Mouse (Mus musculus): Measurements from ENCODE around the gene Etfb. TPM values are rescaled to one million over a fixed set of nuclear protein-coding genes. Genes with fewer than 3 reads are reported as not detected.

Gene Etfb
- polyA plus RNA-seq, 1 experiment, result 79.7 TPM

DNA sequence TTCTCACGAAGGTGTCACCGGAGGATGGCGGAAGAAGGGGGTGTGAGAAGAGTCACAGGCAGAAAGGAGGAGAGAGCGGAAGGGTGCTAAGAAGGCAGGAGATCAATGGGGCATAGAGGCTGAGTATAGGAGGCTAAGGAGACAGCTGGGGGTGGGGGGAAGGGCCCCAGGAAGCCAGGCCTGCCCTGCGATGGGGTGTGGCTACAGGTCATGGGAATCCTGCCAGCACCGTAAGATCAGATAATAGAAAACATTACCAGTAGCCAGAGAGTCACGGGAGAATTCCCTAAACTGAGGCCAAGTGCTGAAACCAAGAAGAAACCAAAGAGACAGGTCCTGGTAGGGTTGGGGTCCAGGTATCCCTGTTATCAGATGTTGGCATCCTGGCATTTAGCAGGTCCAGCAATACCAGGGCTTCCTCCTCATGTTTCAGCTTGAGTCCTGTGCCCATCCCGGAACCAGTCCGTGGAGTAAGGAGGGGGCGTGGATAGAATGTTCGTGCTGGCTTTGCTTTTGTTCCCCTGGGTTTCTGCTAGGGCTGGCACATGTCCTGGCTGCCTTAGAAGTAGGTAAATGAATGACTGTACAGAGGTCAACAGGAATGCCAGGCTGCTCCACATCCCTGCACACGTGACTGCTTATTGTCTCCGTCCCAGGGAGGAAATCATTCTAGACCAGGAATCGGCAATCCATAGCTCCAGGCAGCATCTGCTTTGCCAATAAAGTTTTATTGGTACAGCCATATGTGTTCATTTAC is 9.9 kb downstream of the Etfb start:
- Histone ChIP-seq H3K4me3 (ENCODE audit: control insufficient read depth, insufficient read depth, low read length) (no peak overlapping the region), H3K27ac (ENCODE audit: control insufficient read depth, insufficient read depth, low read length) (no peak overlapping the region), H3K4me1 (replicated peaks; ENCODE audit: control insufficient read depth, insufficient read depth, low read length) (no peaks in the 10 kb centered on the region), H3K36me3 (ENCODE audit: control insufficient read depth, insufficient read depth, low read length) (no peaks in the 10 kb centered on the region), H3K27me3 (ENCODE audit: control insufficient read depth, insufficient read depth, low read length) (no peaks in the 10 kb centered on the region)
- TF ChIP-seq CTCF (IDR thresholded peaks at IDR 0.05; ENCODE audit: borderline replicate concordance, control insufficient read depth, extremely low read depth, insufficient read depth, low read length, poor library complexity), result no peak
- DNase-seq, result no peak
- WGBS, result 86% methylated on average over 14 of the region's 14 CpGs

DNA sequence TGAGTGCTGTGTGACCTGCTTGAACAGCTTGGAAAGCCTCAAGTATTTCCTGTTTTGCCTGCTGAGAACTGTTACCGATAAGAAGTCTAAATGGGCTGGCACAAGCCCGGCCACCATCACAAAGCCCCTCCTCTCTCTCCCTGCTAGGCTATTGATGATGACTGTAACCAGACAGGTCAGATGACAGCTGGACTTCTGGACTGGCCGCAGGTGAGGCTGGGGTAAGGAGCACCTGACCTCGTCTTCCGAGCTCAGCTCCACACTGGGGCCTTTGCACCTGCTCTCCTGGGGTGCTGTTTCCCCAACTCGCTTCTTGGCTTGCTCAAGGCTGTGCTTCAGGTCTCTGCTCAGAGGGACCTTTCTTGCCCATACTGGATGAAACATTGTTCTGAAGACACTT is 10.5 kb downstream of the Etfb start:
- DNase-seq, result no peak
- no peaks in the 10 kb centered on the region for H3K4me1 ChIP-seq (replicated peaks; ENCODE audit: control insufficient read depth, insufficient read depth, low read length)
- no peak overlapping the region for H3K27ac ChIP-seq (ENCODE audit: control insufficient read depth, insufficient read depth, low read length)
- H3K27me3 ChIP-seq (ENCODE audit: control insufficient read depth, insufficient read depth, low read length), result no peaks in the 10 kb centered on the region
- TF ChIP-seq POLR2A (IDR thresholded peaks at IDR 0.05; ENCODE audit: control insufficient read depth, extremely low read depth, insufficient read depth, low read length, poor library complexity) (no peak), CTCF (IDR thresholded peaks at IDR 0.05; ENCODE audit: borderline replicate concordance, control insufficient read depth, extremely low read depth, insufficient read depth, low read length, poor library complexity) (no peak)
- WGBS, result 89% methylated on average over 6 of the region's 6 CpGs
- H3K4me3 ChIP-seq (ENCODE audit: control insufficient read depth, insufficient read depth, low read length), result no peak overlapping the region
- H3K36me3 ChIP-seq (ENCODE audit: control insufficient read depth, insufficient read depth, low read length), result no peaks in the 10 kb centered on the region

GRCm38 (mm10) chr7:43462851-43463250 is 19.0 kb downstream of the Etfb start, which contains the start of gene Vsig10l:
Gene Vsig10l (plus strand): TSS chr7:43463151.
- H3K27me3 ChIP-seq (ENCODE audit: control insufficient read depth, insufficient read depth, low read length), result no peaks in the 10 kb centered on the region; the same call in 1 of the 2 replicates
- H3K36me3 ChIP-seq (ENCODE audit: control insufficient read depth, insufficient read depth, low read length), result no peaks in the 10 kb centered on the region
- no peak within 1 kb of the TSS for H3K27ac ChIP-seq (ENCODE audit: control insufficient read depth, insufficient read depth, low read length)
- 88% methylated on average over 4 of the region's 4 CpGs for WGBS
- H3K4me1 ChIP-seq (replicated peaks; ENCODE audit: control insufficient read depth, insufficient read depth, low read length), result peaks cover 19% of the 10 kb centered on the region
- no peak for TF ChIP-seq CTCF (IDR thresholded peaks at IDR 0.05; ENCODE audit: borderline replicate concordance, control insufficient read depth, extremely low read depth, insufficient read depth, low read length, poor library complexity)
- TF ChIP-seq POLR2A (IDR thresholded peaks at IDR 0.05; ENCODE audit: control insufficient read depth, extremely low read depth, insufficient read depth, low read length, poor library complexity), result no peak
- H3K4me3 ChIP-seq (ENCODE audit: control insufficient read depth, insufficient read depth, low read length), result no peak within 1 kb of the TSS
- DNase-seq, result no peak

GRCm38 (mm10) chr7:43463976-43464375 is 20.1 kb downstream of the Etfb start:
- no peak for TF ChIP-seq POLR2A (IDR thresholded peaks at IDR 0.05; ENCODE audit: control insufficient read depth, extremely low read depth, insufficient read depth, low read length, poor library complexity)
- no peak for TF ChIP-seq CTCF (IDR thresholded peaks at IDR 0.05; ENCODE audit: borderline replicate concordance, control insufficient read depth, extremely low read depth, insufficient read depth, low read length, poor library complexity)
- H3K27me3 ChIP-seq (ENCODE audit: control insufficient read depth, insufficient read depth, low read length), result no peaks in the 10 kb centered on the region; the same call in 1 of the 2 replicates
- H3K27ac ChIP-seq (ENCODE audit: control insufficient read depth, insufficient read depth, low read length), result no peak overlapping the region
- no peak overlapping the region for H3K4me3 ChIP-seq (ENCODE audit: control insufficient read depth, insufficient read depth, low read length)
- WGBS, result 93% methylated on average over 7 of the region's 7 CpGs
- DNase-seq, result no peak
- H3K4me1 ChIP-seq (replicated peaks; ENCODE audit: control insufficient read depth, insufficient read depth, low read length), result peaks cover 19% of the 10 kb centered on the region
- H3K36me3 ChIP-seq (ENCODE audit: control insufficient read depth, insufficient read depth, low read length), result no peaks in the 10 kb centered on the region

DNA sequence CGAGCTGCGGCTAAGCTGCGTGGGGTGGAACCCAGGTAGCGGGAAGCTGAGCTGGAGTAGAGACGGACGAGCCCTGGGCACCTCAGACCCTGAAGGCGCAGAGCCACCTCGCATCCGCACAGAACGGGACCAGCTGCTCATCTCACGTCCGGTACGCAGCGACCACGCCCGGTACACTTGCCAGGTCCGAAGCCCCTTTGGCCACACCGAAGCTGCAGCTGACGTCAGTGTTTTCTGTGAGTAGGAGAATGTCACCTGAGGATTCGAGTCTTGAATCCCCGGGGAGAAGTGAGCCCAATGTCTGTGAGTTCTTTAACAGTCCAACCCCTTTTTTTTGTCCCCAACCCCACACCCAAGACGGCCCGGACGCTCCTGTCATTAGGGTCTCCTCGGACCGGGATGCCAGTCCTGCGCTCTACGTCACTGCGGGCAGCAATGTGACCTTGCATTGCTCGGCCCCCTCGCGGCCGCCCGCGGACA is 21.0 kb downstream of the Etfb start:
- WGBS, result 11% methylated on average over 35 of the region's 35 CpGs
- DNase-seq, result no peak
- no peaks in the 10 kb centered on the region for H3K36me3 ChIP-seq (ENCODE audit: control insufficient read depth, insufficient read depth, low read length)

GRCm38 (mm10) chr7:43465344-43466098 is 21.6 kb downstream of the Etfb start:
- Histone ChIP-seq H3K36me3 (ENCODE audit: control insufficient read depth, insufficient read depth, low read length) (no peaks in the 10 kb centered on the region), H3K27ac (ENCODE audit: control insufficient read depth, insufficient read depth, low read length) (no peak overlapping the region), H3K4me1 (replicated peaks; ENCODE audit: control insufficient read depth, insufficient read depth, low read length) (peaks cover 19% of the 10 kb centered on the region), H3K4me3 (ENCODE audit: control insufficient read depth, insufficient read depth, low read length) (peak overlapping the region; percentile 43), H3K27me3 (ENCODE audit: control insufficient read depth, insufficient read depth, low read length) (no peaks in the 10 kb centered on the region; the same call in 1 of the 2 replicates)
- DNase-seq, result peak; percentile 76
- under 1% methylated on average over 33 of the region's 33 CpGs for whole genome bisulfite sequencing
- 0 out of 2 replicates have a peak, but pooled peaks have one; percentile 55 for TF ChIP-seq CTCF (IDR thresholded peaks at IDR 0.05; ENCODE audit: borderline replicate concordance, control insufficient read depth, extremely low read depth, insufficient read depth, low read length, poor library complexity)
- no peak for TF ChIP-seq POLR2A (IDR thresholded peaks at IDR 0.05; ENCODE audit: control insufficient read depth, extremely low read depth, insufficient read depth, low read length, poor library complexity)

More for the DNA sequence above, 21.0 kb downstream of the Etfb start:
- no peak for TF ChIP-seq POLR2A (IDR thresholded peaks at IDR 0.05; ENCODE audit: control insufficient read depth, extremely low read depth, insufficient read depth, low read length, poor library complexity)
- no peak for TF ChIP-seq CTCF (IDR thresholded peaks at IDR 0.05; ENCODE audit: borderline replicate concordance, control insufficient read depth, extremely low read depth, insufficient read depth, low read length, poor library complexity)
- peaks cover 19% of the 10 kb centered on the region for H3K4me1 ChIP-seq (replicated peaks; ENCODE audit: control insufficient read depth, insufficient read depth, low read length)
- H3K4me3 ChIP-seq (ENCODE audit: control insufficient read depth, insufficient read depth, low read length), result peak overlapping the region; percentile 43
- no peak overlapping the region for H3K27ac ChIP-seq (ENCODE audit: control insufficient read depth, insufficient read depth, low read length)
- no peaks in the 10 kb centered on the region; the same call in 1 of the 2 replicates for H3K27me3 ChIP-seq (ENCODE audit: control insufficient read depth, insufficient read depth, low read length)
